Comparison of ENCODE assay signal across 16 mouse cellular contexts in the genomic region with DNA sequence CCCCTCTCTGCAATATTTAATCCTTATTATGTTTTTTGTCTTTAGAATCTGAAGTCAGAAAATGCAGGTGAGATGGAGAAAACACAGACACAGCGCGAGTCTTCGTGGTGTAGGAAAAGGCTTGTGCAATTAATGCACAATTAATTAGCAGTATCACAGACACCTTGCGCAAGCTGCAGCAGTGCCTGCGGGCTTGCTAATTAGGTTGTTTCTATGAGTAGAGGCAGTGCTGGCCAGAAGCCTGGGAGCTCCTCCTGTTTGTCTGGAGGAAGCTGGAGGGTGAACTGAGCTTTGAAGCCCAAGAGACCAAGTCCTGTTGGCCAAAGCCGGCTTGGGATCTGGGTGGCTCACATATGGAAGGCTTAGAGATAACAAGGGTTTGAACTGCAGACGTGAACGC.
A peak's percentile ranks its signal among the peaks of the same experiment; 100 is the strongest.
DNase-seq lines count a peak whose midpoint lies in the region; ATAC-seq and TF ChIP-seq lines count a peak whose summit lies in the region.
"Had no signal": no experiment of that assay in that cellular context is flagged by ENCODE, and none has a peak within 500 bp of the region (broad histone marks: within the 10 kb centered on the region; RNA-seq: fewer than 3 reads in every experiment).

No protein-coding gene starts in this region.

- ATAC-seq in embryonic facial prominence, embryonic 14.5 days (ENCODE audit: low read depth) = no peak
- peak; percentile 16; the same call in 1 of the 2 replicates for ATAC-seq in hindbrain, embryonic 16.5 days
- ATAC-seq in midbrain, postnatal 0 days (ENCODE audit: low FRiP score) = no peak
- ATAC-seq: activated CD4-positive, CD25-positive, alpha-beta regulatory T cell, adult 4 months had no signal

- H3K4me2 ChIP-seq in embryonic facial prominence, embryonic 14.5 days (ENCODE audit: low read depth, low read length) = no peak overlapping the region
- no peak overlapping the region for H3K4me2 ChIP-seq in hindbrain, embryonic 16.5 days (ENCODE audit: low read length)
- H3K4me2 ChIP-seq in midbrain, postnatal 0 days (ENCODE audit: low read depth, low read length, poor library complexity, severe bottlenecking) = no peak overlapping the region

- no peak overlapping the region for H3K9ac ChIP-seq in embryonic facial prominence, embryonic 14.5 days (ENCODE audit: low read depth, low read length)
- no peak overlapping the region for H3K9ac ChIP-seq in hindbrain, embryonic 16.5 days (ENCODE audit: low read depth, low read length)
- H3K9ac ChIP-seq in midbrain, postnatal 0 days (replicated peaks; ENCODE audit: low read length, poor library complexity, severe bottlenecking) = no peak overlapping the region
- H3K9ac ChIP-seq: liver, embryonic 15.5 days had no signal

- no peak for TF ChIP-seq CTCF in midbrain, postnatal 0 days (IDR thresholded peaks at IDR 0.05)

- no peaks in the 10 kb centered on the region for H3K27me3 ChIP-seq in embryonic facial prominence, embryonic 14.5 days (replicated peaks; ENCODE audit: control insufficient read depth, insufficient read depth, low read length)
- H3K27me3 ChIP-seq in embryonic facial prominence, embryonic 10.5 days (replicated peaks; ENCODE audit: low read depth, poor library complexity, severe bottlenecking) = peaks cover 7% of the 10 kb centered on the region; the same call in 1 of the 2 replicates
- H3K27me3 ChIP-seq in hindbrain, embryonic 16.5 days (replicated peaks; ENCODE audit: control insufficient read depth, insufficient read depth, low read length) = no peaks in the 10 kb centered on the region
- H3K27me3 ChIP-seq in midbrain, postnatal 0 days (ENCODE audit: insufficient read depth, low read length) = no peaks in the 10 kb centered on the region
- H3K27me3 ChIP-seq: liver, embryonic 15.5 days had no signal

- peak; percentile 48 for DNase-seq in embryonic facial prominence, embryonic 14.5 days (ENCODE audit: low spot score)
- DNase-seq in embryonic facial prominence, embryonic 10.5 days (ENCODE audit: low spot score) = no peak
- DNase-seq in retina, postnatal 1 day = peak; percentile 41
- no peak for DNase-seq in retina, embryonic 14.5 days (ENCODE audit: low spot score)
- peak; percentile 76 for DNase-seq in midbrain, postnatal 0 days (ENCODE audit: low spot score)
- DNase-seq in ovary, postnatal 14 days (ENCODE audit: low spot score) = no peak
- DNase-seq in adrenal gland, postnatal 25 days = no peak
- DNase-seq: B cell, adult 2 months; embryo, embryonic 11 days; kidney, adult 2 months; thymus, postnatal 25 days had no signal

- no peak overlapping the region for H3K27ac ChIP-seq in embryonic facial prominence, embryonic 14.5 days (replicated peaks; ENCODE audit: low read depth, low read length)
- H3K27ac ChIP-seq in embryonic facial prominence, embryonic 10.5 days (replicated peaks) = no peak overlapping the region; the same call in 1 of the 2 replicates
- H3K27ac ChIP-seq in hindbrain, embryonic 16.5 days (ENCODE audit: low read depth, low read length) = no peak overlapping the region
- no peak overlapping the region for H3K27ac ChIP-seq in midbrain, postnatal 0 days (ENCODE audit: low read depth, low read length)
- H3K27ac ChIP-seq: macrophage had no signal

- H3K4me3 ChIP-seq in embryonic facial prominence, embryonic 14.5 days (ENCODE audit: low read depth, low read length) = no peak overlapping the region
- no peak overlapping the region for H3K4me3 ChIP-seq in embryonic facial prominence, embryonic 10.5 days
- no peak overlapping the region for H3K4me3 ChIP-seq in hindbrain, embryonic 16.5 days (ENCODE audit: low read length)
- H3K4me3 ChIP-seq in midbrain, postnatal 0 days (ENCODE audit: low read depth, low read length) = no peak overlapping the region
- H3K4me3 ChIP-seq: liver, embryonic 15.5 days had no signal

- H3K4me1 ChIP-seq in embryonic facial prominence, embryonic 14.5 days (ENCODE audit: control insufficient read depth, insufficient read depth, low read length) = peaks cover 6% of the 10 kb centered on the region
- H3K4me1 ChIP-seq in embryonic facial prominence, embryonic 10.5 days = peaks cover 23% of the 10 kb centered on the region
- peaks cover 18% of the 10 kb centered on the region for H3K4me1 ChIP-seq in hindbrain, embryonic 16.5 days (ENCODE audit: control insufficient read depth, insufficient read depth, low read depth, low read length)
- H3K4me1 ChIP-seq in midbrain, postnatal 0 days (ENCODE audit: insufficient read depth, low read length) = peaks cover 9% of the 10 kb centered on the region; the same call in 1 of the 2 replicates

- 0 out of 2 replicates have a peak, but pooled peaks cover 6% of the 10 kb centered on the region for H3K9me3 ChIP-seq in embryonic facial prominence, embryonic 14.5 days (ENCODE audit: control insufficient read depth, low read length)
- peaks cover 7% of the 10 kb centered on the region; the same call in 1 of the 2 replicates for H3K9me3 ChIP-seq in embryonic facial prominence, embryonic 10.5 days
- no peaks in the 10 kb centered on the region for H3K9me3 ChIP-seq in hindbrain, embryonic 16.5 days (ENCODE audit: control insufficient read depth, low read length)
- H3K9me3 ChIP-seq in midbrain, postnatal 0 days (ENCODE audit: low read length) = no peaks in the 10 kb centered on the region
- H3K9me3 ChIP-seq: liver, embryonic 15.5 days had no signal

- no peaks in the 10 kb centered on the region for H3K36me3 ChIP-seq in embryonic facial prominence, embryonic 14.5 days (ENCODE audit: control insufficient read depth, insufficient read depth, low read length)
- no peaks in the 10 kb centered on the region for H3K36me3 ChIP-seq in embryonic facial prominence, embryonic 10.5 days (replicated peaks)
- H3K36me3 ChIP-seq in hindbrain, embryonic 16.5 days (ENCODE audit: control insufficient read depth, insufficient read depth, low read length) = no peaks in the 10 kb centered on the region
- H3K36me3 ChIP-seq in midbrain, postnatal 0 days (ENCODE audit: insufficient read depth, low read length) = no peaks in the 10 kb centered on the region
- H3K36me3 ChIP-seq: G1E; liver, embryonic 15.5 days had no signal

- WGBS in embryonic facial prominence, embryonic 14.5 days = 74% methylated on average over 8 of the region's 8 CpGs
- WGBS in embryonic facial prominence, embryonic 10.5 days = 87% methylated on average over 8 of the region's 8 CpGs
- WGBS in hindbrain, embryonic 16.5 days = 38% methylated on average over 8 of the region's 8 CpGs
- WGBS in midbrain, postnatal 0 days = 42% methylated on average over 8 of the region's 8 CpGs

Comparison
In these comparisons a context has a peak if more than half of its experiments do, and no peak if none do; other contexts are left out.
1. DNase-seq: peak in embryonic facial prominence, embryonic 14.5 days (single experiment), retina, postnatal 1 day (single experiment) and midbrain, postnatal 0 days (single experiment); none in embryonic facial prominence, embryonic 10.5 days (single experiment), retina, embryonic 14.5 days (single experiment), ovary, postnatal 14 days (single experiment) and adrenal gland, postnatal 25 days (single experiment).